14 mouse cellular contexts compared by ENCODE assay signal in genomic region chr7:132429324-132429723, GRCm38 (mm10).
DNase-seq lines count a peak whose midpoint lies in the region; ATAC-seq and TF ChIP-seq lines count a peak whose summit lies in the region.
"Had no signal": no experiment of that assay in that cellular context is flagged by ENCODE, and none has a peak within 500 bp of the region (broad histone marks: within the 10 kb centered on the region; RNA-seq: fewer than 3 reads in every experiment).

No protein-coding gene starts in this region.

- no peak overlapping the region for H3K9ac ChIP-seq in midbrain, embryonic 16.5 days (ENCODE audit: low read depth, low read length)
- no peak overlapping the region for H3K9ac ChIP-seq in forebrain, embryonic 16.5 days (replicated peaks; ENCODE audit: low read depth, low read length)
- no peak overlapping the region for H3K9ac ChIP-seq in midbrain, postnatal 0 days (replicated peaks; ENCODE audit: low read length, poor library complexity, severe bottlenecking)
- H3K9ac ChIP-seq: liver, embryonic 13.5 days had no signal

- no peaks in the 10 kb centered on the region for H3K36me3 ChIP-seq in midbrain, embryonic 10.5 days
- H3K36me3 ChIP-seq in midbrain, embryonic 16.5 days (ENCODE audit: control insufficient read depth, insufficient read depth, low read length): no peaks in the 10 kb centered on the region
- H3K36me3 ChIP-seq in forebrain, embryonic 16.5 days (ENCODE audit: control insufficient read depth, insufficient read depth): no peaks in the 10 kb centered on the region
- no peaks in the 10 kb centered on the region for H3K36me3 ChIP-seq in midbrain, postnatal 0 days (ENCODE audit: insufficient read depth, low read length)
- H3K36me3 ChIP-seq: heart, embryonic 10.5 days; liver, embryonic 13.5 days had no signal

- 69% methylated on average over 4 of the region's 4 CpGs for WGBS in midbrain, embryonic 10.5 days
- 50% methylated on average over 4 of the region's 4 CpGs for WGBS in midbrain, embryonic 16.5 days
- WGBS in forebrain, embryonic 16.5 days: 29% methylated on average over 4 of the region's 4 CpGs
- 39% methylated on average over 4 of the region's 4 CpGs for WGBS in midbrain, postnatal 0 days

- H3K4me3 ChIP-seq in midbrain, embryonic 10.5 days: no peak overlapping the region
- H3K4me3 ChIP-seq in midbrain, embryonic 16.5 days (ENCODE audit: low read depth, low read length): no peak overlapping the region
- H3K4me3 ChIP-seq in forebrain, embryonic 16.5 days (replicated peaks; ENCODE audit: low read length): no peak overlapping the region
- H3K4me3 ChIP-seq in midbrain, postnatal 0 days (ENCODE audit: low read depth, low read length): no peak overlapping the region
- H3K4me3 ChIP-seq: gastrocnemius, adult 2 months; heart, embryonic 10.5 days; liver, embryonic 13.5 days had no signal

- peaks cover 25% of the 10 kb centered on the region for H3K4me1 ChIP-seq in midbrain, embryonic 10.5 days
- H3K4me1 ChIP-seq in midbrain, embryonic 16.5 days (ENCODE audit: control insufficient read depth, insufficient read depth, low read length): no peaks in the 10 kb centered on the region
- H3K4me1 ChIP-seq in forebrain, embryonic 16.5 days (replicated peaks; ENCODE audit: control insufficient read depth, insufficient read depth, low read length): 0 out of 2 replicates have a peak, but pooled peaks cover 3% of the 10 kb centered on the region
- H3K4me1 ChIP-seq in midbrain, postnatal 0 days (ENCODE audit: insufficient read depth, low read length): no peaks in the 10 kb centered on the region
- H3K4me1 ChIP-seq: liver, embryonic 13.5 days had no signal

- no peaks in the 10 kb centered on the region for H3K27me3 ChIP-seq in midbrain, embryonic 10.5 days (ENCODE audit: low read depth, poor library complexity, severe bottlenecking)
- H3K27me3 ChIP-seq in midbrain, embryonic 16.5 days (ENCODE audit: control insufficient read depth, insufficient read depth, low read depth, low read length): no peaks in the 10 kb centered on the region
- no peaks in the 10 kb centered on the region for H3K27me3 ChIP-seq in forebrain, embryonic 16.5 days (replicated peaks; ENCODE audit: control insufficient read depth, insufficient read depth, low read length)
- no peaks in the 10 kb centered on the region for H3K27me3 ChIP-seq in midbrain, postnatal 0 days (ENCODE audit: insufficient read depth, low read length)

- ATAC-seq in midbrain, embryonic 16.5 days: no peak
- peak; percentile 71 for ATAC-seq in forebrain, embryonic 16.5 days
- no peak for ATAC-seq in midbrain, postnatal 0 days (ENCODE audit: low FRiP score)
- no peak for ATAC-seq in inflammation-experienced regulatory T-cells, adult 6 months

- H3K4me2 ChIP-seq in midbrain, embryonic 16.5 days (ENCODE audit: low read length): no peak overlapping the region
- no peak overlapping the region for H3K4me2 ChIP-seq in forebrain, embryonic 16.5 days (ENCODE audit: low read length)
- no peak overlapping the region for H3K4me2 ChIP-seq in midbrain, postnatal 0 days (ENCODE audit: low read depth, low read length, poor library complexity, severe bottlenecking)
- H3K4me2 ChIP-seq: liver, embryonic 13.5 days had no signal

- peak; percentile 22 for DNase-seq in kidney, postnatal 10 days
- DNase-seq in kidney, postnatal 4 days: no peak
- no peak for DNase-seq in midbrain, embryonic 10.5 days (ENCODE audit: low spot score)
- peak; percentile 49 for DNase-seq in midbrain, postnatal 0 days (ENCODE audit: low spot score)
- no peak for DNase-seq in right cerebral cortex, adult 18-20 months
- DNase-seq: cerebellum, adult 8-10 months; embryo, embryonic 11 days; gastrocnemius, adult 2 months; liver, embryonic 13.5 days had no signal

- peaks cover 9% of the 10 kb centered on the region; the same call in 1 of the 2 replicates for H3K9me3 ChIP-seq in midbrain, embryonic 10.5 days (replicated peaks)
- H3K9me3 ChIP-seq in midbrain, embryonic 16.5 days (replicated peaks; ENCODE audit: control insufficient read depth, low read length, poor library complexity, severe bottlenecking): no peaks in the 10 kb centered on the region
- H3K9me3 ChIP-seq in forebrain, embryonic 16.5 days (ENCODE audit: control insufficient read depth, low read length): no peaks in the 10 kb centered on the region
- H3K9me3 ChIP-seq in midbrain, postnatal 0 days (ENCODE audit: low read length): no peaks in the 10 kb centered on the region
- H3K9me3 ChIP-seq: heart, embryonic 10.5 days; liver, embryonic 13.5 days had no signal

- peak overlapping the region; percentile 73 for H3K27ac ChIP-seq in midbrain, embryonic 10.5 days (replicated peaks)
- H3K27ac ChIP-seq in midbrain, embryonic 16.5 days (ENCODE audit: low read length): no peak overlapping the region
- no peak overlapping the region for H3K27ac ChIP-seq in forebrain, embryonic 16.5 days (ENCODE audit: low read length)
- no peak overlapping the region for H3K27ac ChIP-seq in midbrain, postnatal 0 days (ENCODE audit: low read depth, low read length)
- H3K27ac ChIP-seq: gastrocnemius, adult 2 months; heart, embryonic 10.5 days; kidney, postnatal 0 days; liver, embryonic 13.5 days had no signal

- TF ChIP-seq CTCF in midbrain, postnatal 0 days (IDR thresholded peaks at IDR 0.05): no peak

Comparison
In these comparisons a context has a peak if more than half of its experiments do, and no peak if none do; other contexts are left out.
1. DNase-seq: peak in kidney, postnatal 10 days (single experiment) and midbrain, postnatal 0 days (single experiment); none in kidney, postnatal 4 days (0 of 2), midbrain, embryonic 10.5 days (single experiment) and right cerebral cortex, adult 18-20 months (single experiment).